Mouse (Mus musculus) ES-Bruce4 (cell line): Measurements from ENCODE around the gene Asb16. TPM values are rescaled to one million over a fixed set of nuclear protein-coding genes. Genes with fewer than 3 reads are reported as not detected.
A peak's percentile ranks its signal among the peaks of the same experiment; 100 is the strongest.

ENCODE experiments used
- H3K27ac ChIP-seq: 2 replicates; pipeline ENCODE4 v1.5.1; 2012; ENCODE audit warnings: low read length, inconsistent platforms; ENCODE audit not compliant: insufficient read depth
- H3K27me3 ChIP-seq: 2 replicates; pipeline ENCODE4 v1.6.1; 2012; ENCODE audit warnings: mild to moderate bottlenecking, low read length, inconsistent platforms; ENCODE audit not compliant: control insufficient read depth, poor library complexity, insufficient read depth, severe bottlenecking
- H3K36me3 ChIP-seq: 2 replicates; pipeline ENCODE4 v1.6.1; 2012; ENCODE audit warnings: inconsistent platforms, mild to moderate bottlenecking, low read length, moderate library complexity; ENCODE audit not compliant: control insufficient read depth, poor library complexity, insufficient read depth, severe bottlenecking
- H3K4me1 ChIP-seq: one replicate; pipeline ENCODE4 v1.8.1; 2011; ENCODE audit warnings: low read length; ENCODE audit not compliant: control insufficient read depth, insufficient read depth
- H3K4me3 ChIP-seq: 2 replicates; pipeline ENCODE4 v1.5.1; 2011; ENCODE audit warnings: low read depth, mild to moderate bottlenecking, low read length
- H3K9ac ChIP-seq: 2 replicates; pipeline ENCODE4 v1.6.1; 2012; ENCODE audit warnings: low read depth, mild to moderate bottlenecking, inconsistent platforms; ENCODE audit not compliant: poor library complexity, severe bottlenecking
- H3K9me3 ChIP-seq: replicated peaks from 2 replicates; pipeline ENCODE4 v1.6.1; 2012; ENCODE audit warnings: mild to moderate bottlenecking, low read length, inconsistent platforms; ENCODE audit not compliant: control insufficient read depth, poor library complexity, insufficient read depth, severe bottlenecking
- CTCF ChIP-seq: IDR thresholded peaks from one replicate; pipeline ENCODE4 v1.8.1; 2011; ENCODE audit warnings: low read depth, low read length
- EP300 ChIP-seq: IDR thresholded peaks from 2 replicates; pipeline ENCODE4 v1.6.1; 2011; ENCODE audit warnings: low read depth, low read length; ENCODE audit not compliant: insufficient read depth
- POLR2A ChIP-seq: IDR thresholded peaks from one replicate; pipeline ENCODE4 v1.8.1; 2011; ENCODE audit warnings: low read length; ENCODE audit not compliant: insufficient read depth
- polyA plus RNA-seq: library from polyadenylated mRNA; stranded (reverse); fragments of >200 nt; gene quantifications from 2 replicates; pipeline ENCODE4 v1.2.4, GENCODE M21; 2011; ENCODE audit warnings: low read depth; ENCODE audit not compliant: missing spikeins, insufficient read depth, insufficient read length

Gene Asb16
- polyA plus RNA-seq, 1 experiment = 0.70 TPM

GRCm38 (mm10) chr11:102288027-102288804 lies 19.7 kb downstream of the Asb16 start:
- no peak for TF ChIP-seq POLR2A
- Histone ChIP-seq H3K9me3 (no peaks in the 10 kb centered on the region), H3K27ac (no peak overlapping the region), H3K36me3 (peaks cover 31% of the 10 kb centered on the region), H3K4me3 (no peak overlapping the region), H3K4me1 (no peaks in the 10 kb centered on the region), H3K27me3 (no peaks in the 10 kb centered on the region), H3K9ac (no peak overlapping the region)

GRCm38 (mm10) chr11:102288913-102289312 lies 20.4 kb downstream of the Asb16 start:
- Histone ChIP-seq H3K4me3 (no peak overlapping the region), H3K9ac (no peak overlapping the region), H3K9me3 (no peaks in the 10 kb centered on the region), H3K4me1 (no peaks in the 10 kb centered on the region), H3K27me3 (no peaks in the 10 kb centered on the region), H3K27ac (no peak overlapping the region), H3K36me3 (peaks cover 38% of the 10 kb centered on the region)
- TF ChIP-seq POLR2A (no peak), EP300 (no peak), CTCF (no peak)

GRCm38 (mm10) chr11:102289511-102290100 lies 21.1 kb downstream of the Asb16 start:
- H3K4me1 ChIP-seq = peaks cover 3% of the 10 kb centered on the region
- no peaks in the 10 kb centered on the region for H3K9me3 ChIP-seq
- peaks cover 44% of the 10 kb centered on the region for H3K36me3 ChIP-seq
- H3K27ac ChIP-seq = peak overlapping the region; percentile 8; the same call in 1 of the 2 replicates
- no peak overlapping the region for H3K9ac ChIP-seq
- TF ChIP-seq EP300 (no peak), CTCF (no peak), POLR2A (no peak)
- no peaks in the 10 kb centered on the region for H3K27me3 ChIP-seq
- no peak overlapping the region for H3K4me3 ChIP-seq

GRCm38 (mm10) chr11:102290141-102290540 lies 21.6 kb downstream of the Asb16 start:
- no peak overlapping the region for H3K4me3 ChIP-seq
- no peaks in the 10 kb centered on the region for H3K27me3 ChIP-seq

GRCm38 (mm10) chr11:102291051-102291535 lies 22.6 kb downstream of the Asb16 start:
- no peak overlapping the region for H3K9ac ChIP-seq
- no peak overlapping the region for H3K4me3 ChIP-seq
- H3K27ac ChIP-seq = no peak overlapping the region
- peaks cover 3% of the 10 kb centered on the region for H3K4me1 ChIP-seq
- no peaks in the 10 kb centered on the region for H3K9me3 ChIP-seq
- no peaks in the 10 kb centered on the region for H3K27me3 ChIP-seq
- peaks cover 44% of the 10 kb centered on the region for H3K36me3 ChIP-seq
- TF ChIP-seq POLR2A (no peak), CTCF (no peak), EP300 (no peak)

More at GRCm38 (mm10) chr11:102290141-102290540, 21.6 kb downstream of the Asb16 start:
- no peaks in the 10 kb centered on the region for H3K9me3 ChIP-seq
- no peak for TF ChIP-seq CTCF
- TF ChIP-seq EP300 = no peak
- TF ChIP-seq POLR2A = no peak
- no peak overlapping the region for H3K9ac ChIP-seq
- H3K27ac ChIP-seq = 0 out of 2 replicates have a peak overlapping the region, but pooled peaks have one; percentile 8
- peaks cover 44% of the 10 kb centered on the region for H3K36me3 ChIP-seq
- peaks cover 3% of the 10 kb centered on the region for H3K4me1 ChIP-seq

- Histone ChIP-seq H3K27me3 (no peaks in the 10 kb centered on the region), H3K27ac (no peak overlapping the region), H3K4me1 (peaks cover 3% of the 10 kb centered on the region), H3K4me3 (no peak overlapping the region), H3K36me3 (peaks cover 35% of the 10 kb centered on the region), H3K9me3 (no peaks in the 10 kb centered on the region), H3K9ac (0 out of 2 replicates have a peak overlapping the region, but pooled peaks have one; percentile 99)
- TF ChIP-seq EP300 (no peak), CTCF (no peak)
These were observed 25.4 kb downstream of the Asb16 start for GRCm38 (mm10) chr11:102293971-102294370.
